Mouse (Mus musculus): ENCODE data around the gene BC049352. TPM values are rescaled to one million over a fixed set of nuclear protein-coding genes. Genes with fewer than 3 reads are reported as not detected.

Gene BC049352
- polyA plus RNA-seq, 1 experiment from 2014 or later, result not detected

DNA sequence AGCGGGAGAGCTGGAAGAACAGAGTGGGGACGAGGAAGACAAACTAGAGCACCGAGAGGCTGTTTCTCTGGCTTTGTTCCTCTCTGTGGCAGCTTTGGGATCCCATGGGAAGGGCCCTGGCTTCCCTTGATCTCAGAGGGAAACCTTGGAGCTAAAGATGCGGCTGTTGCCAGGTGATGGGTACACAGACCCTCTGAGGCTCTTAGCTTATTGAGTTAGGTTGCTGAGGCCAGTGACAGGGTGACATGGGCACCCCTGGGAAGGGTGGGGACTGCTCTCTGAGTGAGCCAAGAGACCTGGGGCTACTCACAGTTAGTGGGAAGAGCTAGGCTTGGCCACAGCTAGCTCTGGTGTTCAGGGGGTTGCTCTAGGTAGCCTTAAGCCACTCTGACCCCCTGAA is 13.7 kb downstream of the BC049352 start:
- Histone ChIP-seq H3K4me2 (no peak overlapping the region), H3K9ac (no peak overlapping the region), H3K27ac (ENCODE audit: poor library complexity, severe bottlenecking) (no peak overlapping the region), H3K4me3 (no peak overlapping the region), H3K9me3 (replicated peaks) (no peaks in the 10 kb centered on the region), H3K27me3 (replicated peaks) (0 out of 2 replicates have a peak, but pooled peaks cover 15% of the 10 kb centered on the region), H3K36me3 (no peaks in the 10 kb centered on the region), H3K4me1 (replicated peaks) (no peaks in the 10 kb centered on the region)
- WGBS, result 78% methylated on average over 4 of the region's 4 CpGs
- no peak for ATAC-seq (ENCODE audit: insufficient number of reproducible peaks, low FRiP score)

DNA sequence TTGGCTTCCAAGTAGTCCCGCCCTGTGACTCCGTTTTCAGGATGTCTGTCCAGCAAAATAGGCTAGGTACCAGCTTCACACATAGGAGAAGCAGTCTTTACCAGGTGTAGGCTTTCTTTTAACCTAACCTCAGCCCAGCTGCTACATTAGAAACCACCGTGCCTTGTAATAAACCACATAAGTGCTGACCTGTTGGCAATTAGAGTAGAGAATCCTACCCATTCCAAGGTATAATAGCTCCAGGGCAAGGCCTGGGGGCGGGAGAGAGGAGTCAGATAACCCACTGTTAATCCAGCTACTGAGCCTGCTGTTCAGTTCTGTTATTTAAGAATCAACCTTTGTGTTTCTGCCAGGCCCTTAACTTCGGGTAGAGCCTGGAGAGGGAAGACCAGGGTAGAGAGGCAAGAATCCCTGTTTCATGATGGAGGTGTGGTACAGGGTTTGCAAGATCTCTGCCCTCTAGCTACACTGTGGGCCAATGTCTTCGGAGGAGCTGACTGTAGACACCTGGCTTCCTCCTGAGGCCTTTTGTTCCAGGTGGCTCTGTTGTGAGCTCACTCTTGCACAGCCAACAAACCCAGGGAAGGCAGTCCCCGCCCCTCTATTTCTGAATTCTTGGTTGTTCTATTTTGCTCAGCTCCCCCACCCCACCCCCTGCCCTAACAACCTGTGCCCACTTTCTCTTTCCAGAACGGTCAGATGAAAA is 14.5 kb downstream of the BC049352 start:
- H3K4me2 ChIP-seq, result no peak overlapping the region
- H3K4me3 ChIP-seq, result no peak overlapping the region
- no peaks in the 10 kb centered on the region for H3K9me3 ChIP-seq (replicated peaks)
- H3K36me3 ChIP-seq, result no peaks in the 10 kb centered on the region
- no peak overlapping the region for H3K9ac ChIP-seq
- H3K4me1 ChIP-seq (replicated peaks), result no peaks in the 10 kb centered on the region
- no peak for ATAC-seq (ENCODE audit: insufficient number of reproducible peaks, low FRiP score)
- no peak overlapping the region for H3K27ac ChIP-seq (ENCODE audit: poor library complexity, severe bottlenecking)
- 71% methylated on average over 8 of the region's 8 CpGs for WGBS
- H3K27me3 ChIP-seq (replicated peaks), result 0 out of 2 replicates have a peak, but pooled peaks cover 15% of the 10 kb centered on the region

DNA sequence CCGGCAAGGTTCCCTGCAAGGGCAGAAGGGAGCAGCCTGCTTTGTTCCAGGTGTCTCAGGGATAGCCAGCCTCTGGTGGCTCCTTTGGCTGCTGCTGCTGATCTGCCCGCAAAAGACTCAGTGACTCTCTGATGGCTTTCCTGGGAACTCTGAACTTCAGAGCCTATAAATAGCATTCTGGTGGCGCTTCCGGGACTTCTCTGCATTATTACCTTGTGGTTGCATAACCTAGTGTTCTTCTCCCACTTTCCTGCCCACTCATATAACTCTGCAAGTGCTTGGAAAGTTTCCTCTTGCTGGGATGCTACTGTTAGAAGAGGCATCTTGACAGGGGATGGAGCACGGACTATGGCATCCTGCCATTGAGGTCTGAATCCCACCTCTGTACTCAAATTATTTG is 15.7 kb downstream of the BC049352 start:
- H3K9me3 ChIP-seq (replicated peaks), result no peaks in the 10 kb centered on the region
- no peak overlapping the region for H3K4me2 ChIP-seq
- no peak overlapping the region for H3K9ac ChIP-seq
- no peak overlapping the region for H3K4me3 ChIP-seq
- H3K4me1 ChIP-seq (replicated peaks), result no peaks in the 10 kb centered on the region
- H3K27me3 ChIP-seq (replicated peaks), result 0 out of 2 replicates have a peak, but pooled peaks cover 9% of the 10 kb centered on the region
- no peaks in the 10 kb centered on the region for H3K36me3 ChIP-seq
- no peak for ATAC-seq (ENCODE audit: insufficient number of reproducible peaks, low FRiP score)
- H3K27ac ChIP-seq (ENCODE audit: poor library complexity, severe bottlenecking), result no peak overlapping the region
- 62% methylated on average over 5 of the region's 5 CpGs for WGBS

DNA sequence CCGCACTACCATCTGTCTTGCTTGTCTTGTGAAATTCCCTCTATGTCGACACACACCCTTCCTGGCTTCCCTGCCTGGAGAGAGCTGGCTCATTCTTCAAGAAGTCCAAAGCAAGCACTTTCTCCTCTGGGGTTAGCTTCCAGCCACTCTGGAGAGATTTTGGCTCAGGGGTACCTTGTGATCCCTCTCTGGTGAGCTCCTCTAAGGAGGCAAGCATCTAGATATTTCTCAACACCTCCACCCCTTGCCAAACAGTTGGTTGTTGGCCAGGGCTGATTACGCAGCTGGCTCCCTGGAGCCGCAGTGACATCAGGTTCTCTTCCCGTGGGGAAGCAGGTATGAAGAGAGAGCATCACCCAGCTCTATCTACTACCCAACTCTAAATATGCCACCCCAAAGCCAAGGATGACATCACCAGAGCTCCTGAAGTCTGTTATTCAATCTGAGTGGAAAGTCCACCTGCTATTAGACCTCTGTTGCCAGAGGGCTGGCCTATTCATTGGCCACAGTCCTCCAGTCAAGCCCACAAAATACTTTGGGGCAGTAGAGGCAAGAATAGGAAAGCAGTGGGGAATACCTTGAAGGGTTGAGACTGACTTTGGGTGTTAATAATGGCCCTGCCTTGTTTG is 19.6 kb downstream of the BC049352 start:
- Histone ChIP-seq H3K4me3 (no peak overlapping the region), H3K27ac (ENCODE audit: poor library complexity, severe bottlenecking) (no peak overlapping the region), H3K4me2 (no peak overlapping the region), H3K9ac (no peak overlapping the region), H3K9me3 (replicated peaks) (no peaks in the 10 kb centered on the region), H3K27me3 (replicated peaks) (0 out of 2 replicates have a peak, but pooled peaks cover 6% of the 10 kb centered on the region), H3K36me3 (no peaks in the 10 kb centered on the region), H3K4me1 (replicated peaks) (no peaks in the 10 kb centered on the region)
- 73% methylated on average over 5 of the region's 5 CpGs for WGBS
- no peak for ATAC-seq (ENCODE audit: insufficient number of reproducible peaks, low FRiP score)

DNA sequence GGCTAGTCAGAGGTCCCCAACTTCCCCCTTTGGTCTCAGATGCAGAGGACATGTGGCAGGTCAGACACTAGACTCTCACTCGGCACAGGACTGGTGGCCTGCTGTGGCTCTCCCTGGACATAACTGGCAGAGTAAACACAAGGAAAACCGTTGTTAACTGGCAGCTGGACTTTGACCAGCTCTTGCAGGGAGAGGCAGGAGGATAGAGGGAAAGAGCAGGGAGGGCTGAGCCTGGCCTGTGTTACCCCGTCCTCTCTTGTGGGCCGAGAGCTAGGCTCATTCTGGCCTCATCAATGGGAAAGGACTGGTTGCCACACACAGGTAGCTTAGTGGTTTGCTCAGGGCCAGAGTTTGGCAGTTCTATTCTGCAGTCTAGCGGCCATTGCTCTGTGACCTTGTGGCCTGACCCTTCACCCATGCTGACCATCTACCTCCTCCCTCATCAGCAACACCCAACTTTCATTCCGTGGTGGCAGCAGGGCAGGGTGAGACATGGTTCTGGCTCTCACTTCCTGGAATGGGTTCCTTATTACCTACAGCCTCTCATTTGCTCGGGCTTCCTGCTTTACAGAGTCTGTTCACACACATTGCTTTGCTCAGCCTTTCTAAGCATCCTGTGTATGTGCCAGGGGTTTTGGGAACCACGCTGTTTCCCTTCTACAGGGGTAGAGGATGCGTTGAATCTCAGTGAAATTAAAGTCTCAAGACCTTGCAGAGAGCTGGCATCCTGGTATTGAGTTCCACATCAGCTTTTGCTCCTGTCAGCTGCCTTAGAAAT is 20.4 kb downstream of the BC049352 start:
- Histone ChIP-seq H3K27me3 (replicated peaks) (0 out of 2 replicates have a peak, but pooled peaks cover 7% of the 10 kb centered on the region), H3K9ac (no peak overlapping the region), H3K4me3 (no peak overlapping the region), H3K36me3 (no peaks in the 10 kb centered on the region), H3K4me1 (replicated peaks) (no peaks in the 10 kb centered on the region), H3K9me3 (replicated peaks) (no peaks in the 10 kb centered on the region), H3K27ac (ENCODE audit: poor library complexity, severe bottlenecking) (no peak overlapping the region), H3K4me2 (no peak overlapping the region)
- ATAC-seq (ENCODE audit: insufficient number of reproducible peaks, low FRiP score), result no peak
- WGBS, result 62% methylated on average over 9 of the region's 9 CpGs

DNA sequence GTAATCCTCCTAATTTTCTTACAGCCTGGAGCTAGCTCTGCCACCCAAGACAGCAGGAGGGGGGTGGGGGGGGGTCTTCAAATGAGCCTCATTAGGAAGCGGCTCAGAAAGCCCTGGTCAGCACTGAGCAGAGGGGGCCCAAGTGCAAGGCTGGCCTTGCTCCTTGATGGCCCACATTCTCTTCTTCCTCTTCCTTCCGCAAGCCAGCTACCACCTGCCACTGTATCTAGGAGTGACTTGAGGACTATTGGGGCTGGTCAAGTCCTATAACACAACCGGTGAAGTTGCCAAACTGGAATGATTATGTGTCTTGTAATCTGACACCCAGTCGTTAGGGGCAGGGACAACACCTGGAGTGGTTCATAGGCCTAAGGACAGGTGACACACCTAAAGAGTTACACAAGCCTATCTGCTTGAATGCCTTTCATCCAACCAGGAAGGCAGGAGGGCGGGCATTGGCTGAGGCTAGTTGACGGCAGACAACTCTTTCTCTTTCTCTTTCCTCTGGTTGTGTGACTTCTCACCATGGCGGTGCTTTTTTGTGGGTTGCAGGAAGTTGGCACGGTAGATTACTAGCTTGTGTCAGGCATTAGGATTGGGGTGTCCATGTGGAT is 22.1 kb downstream of the BC049352 start, which contains the start of gene Tmprss4:
Gene Tmprss4 (minus strand): TSS at position 296 of the 614 bp plus-strand sequence.
- Histone ChIP-seq H3K9me3 (replicated peaks) (no peaks in the 10 kb centered on the region), H3K36me3 (no peaks in the 10 kb centered on the region), H3K27ac (ENCODE audit: poor library complexity, severe bottlenecking) (no peak within 1 kb of the TSS), H3K4me3 (no peak within 1 kb of the TSS), H3K4me1 (replicated peaks) (no peaks in the 10 kb centered on the region), H3K27me3 (replicated peaks) (peaks cover 15% of the 10 kb centered on the region; the same call in 1 of the 2 replicates), H3K4me2 (no peak within 1 kb of the TSS), H3K9ac (no peak within 1 kb of the TSS)
- WGBS, result 69% methylated on average over 8 of the region's 8 CpGs
- no peak for ATAC-seq (ENCODE audit: insufficient number of reproducible peaks, low FRiP score)

DNA sequence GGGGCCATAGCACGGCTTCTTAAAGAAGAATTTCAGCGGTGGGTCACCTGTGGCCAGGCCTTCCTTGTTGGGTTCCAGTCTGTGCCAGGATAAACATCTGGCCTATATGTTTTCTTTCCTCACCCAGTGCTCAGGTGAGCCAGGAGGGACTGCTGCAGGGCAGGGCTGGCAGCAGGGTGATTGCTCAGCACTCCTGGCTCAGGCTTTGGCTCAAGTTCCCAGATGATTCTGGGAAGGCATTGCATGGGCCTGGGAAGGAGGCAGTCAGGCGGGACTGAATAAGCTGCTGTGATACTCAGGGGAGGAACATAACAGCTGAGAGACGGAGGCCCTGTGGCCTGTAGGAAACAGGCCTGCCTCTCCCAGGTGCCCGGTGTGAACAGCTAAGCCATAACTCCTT is 23.3 kb downstream of the BC049352 start:
- Histone ChIP-seq H3K9ac (no peak overlapping the region), H3K9me3 (replicated peaks) (no peaks in the 10 kb centered on the region), H3K4me3 (no peak overlapping the region), H3K4me1 (replicated peaks) (no peaks in the 10 kb centered on the region), H3K27ac (ENCODE audit: poor library complexity, severe bottlenecking) (no peak overlapping the region), H3K4me2 (no peak overlapping the region), H3K27me3 (replicated peaks) (peaks cover 12% of the 10 kb centered on the region; the same call in 1 of the 2 replicates), H3K36me3 (no peaks in the 10 kb centered on the region)
- 74% methylated on average over 5 of the region's 5 CpGs for WGBS
- no peak for ATAC-seq (ENCODE audit: insufficient number of reproducible peaks, low FRiP score)

DNA sequence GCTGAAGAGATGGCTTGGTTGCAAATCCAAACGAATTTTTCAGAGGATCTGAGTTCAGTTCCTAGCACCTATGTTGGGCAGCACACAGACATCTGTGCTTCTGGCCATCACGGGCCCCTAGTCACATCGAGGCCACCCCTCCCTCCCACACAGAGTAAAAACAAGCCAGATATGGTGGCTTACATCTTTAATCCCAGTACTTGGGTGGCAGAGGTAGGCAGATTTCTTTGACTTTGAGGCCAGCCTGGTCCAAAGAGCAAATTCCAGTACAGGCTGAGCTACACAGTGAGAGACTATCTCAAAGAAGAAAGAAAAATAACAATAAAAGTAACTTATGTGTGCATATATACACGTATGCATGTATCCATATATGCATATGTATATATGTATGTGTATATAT is 24.3 kb downstream of the BC049352 start:
- Histone ChIP-seq H3K4me1 (replicated peaks) (no peaks in the 10 kb centered on the region), H3K36me3 (no peaks in the 10 kb centered on the region), H3K4me2 (no peak overlapping the region), H3K27ac (ENCODE audit: poor library complexity, severe bottlenecking) (no peak overlapping the region), H3K27me3 (replicated peaks) (peaks cover 12% of the 10 kb centered on the region; the same call in 1 of the 2 replicates), H3K4me3 (no peak overlapping the region), H3K9ac (no peak overlapping the region), H3K9me3 (replicated peaks) (no peaks in the 10 kb centered on the region)
- 61% methylated on average over 4 of the region's 4 CpGs for WGBS
- ATAC-seq (ENCODE audit: insufficient number of reproducible peaks, low FRiP score), result no peak

DNA sequence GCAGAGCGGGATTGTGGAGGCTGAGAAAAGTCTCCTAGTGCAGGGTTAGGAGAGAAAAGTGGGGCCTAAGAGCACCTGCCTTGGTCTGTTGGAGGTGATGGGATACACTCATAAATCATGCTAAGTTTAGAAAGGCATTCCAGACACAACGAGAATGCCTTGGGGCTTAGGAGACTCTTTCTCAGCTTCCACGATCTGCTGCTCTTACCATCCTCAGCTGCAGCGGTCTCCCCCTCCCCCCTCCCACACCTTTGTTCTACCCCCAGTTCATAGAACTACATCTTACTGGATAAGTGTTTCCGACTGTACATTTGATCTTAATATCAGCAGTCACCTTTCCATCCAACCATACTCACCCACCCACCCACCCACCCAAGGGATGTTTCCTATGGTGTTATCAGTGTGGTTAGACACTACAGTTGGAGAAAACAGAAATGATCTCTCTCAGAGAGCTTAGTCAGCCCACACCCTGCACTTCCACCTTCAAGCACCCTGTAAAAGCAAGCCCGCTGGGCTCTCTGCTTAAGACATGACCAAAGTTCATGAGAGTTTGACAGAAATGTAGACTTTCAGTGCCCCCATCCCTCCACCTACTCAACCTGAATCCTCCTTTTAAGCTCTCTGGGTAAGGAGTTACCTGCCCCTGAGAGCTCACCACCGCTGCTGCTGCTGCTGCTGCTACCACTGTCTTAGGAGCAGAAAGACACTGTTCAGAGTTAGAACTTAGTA is 25.4 kb downstream of the BC049352 start:
- H3K9ac ChIP-seq, result no peak overlapping the region
- H3K4me3 ChIP-seq, result no peak overlapping the region
- no peaks in the 10 kb centered on the region for H3K9me3 ChIP-seq (replicated peaks)
- no peak overlapping the region for H3K27ac ChIP-seq (ENCODE audit: poor library complexity, severe bottlenecking)
- H3K27me3 ChIP-seq (replicated peaks), result peaks cover 12% of the 10 kb centered on the region; the same call in 1 of the 2 replicates
- WGBS, result 65% methylated on average over 7 of the region's 7 CpGs
- H3K4me1 ChIP-seq (replicated peaks), result no peaks in the 10 kb centered on the region
- ATAC-seq (ENCODE audit: insufficient number of reproducible peaks, low FRiP score), result no peak
- H3K4me2 ChIP-seq, result no peak overlapping the region
- no peaks in the 10 kb centered on the region for H3K36me3 ChIP-seq

DNA sequence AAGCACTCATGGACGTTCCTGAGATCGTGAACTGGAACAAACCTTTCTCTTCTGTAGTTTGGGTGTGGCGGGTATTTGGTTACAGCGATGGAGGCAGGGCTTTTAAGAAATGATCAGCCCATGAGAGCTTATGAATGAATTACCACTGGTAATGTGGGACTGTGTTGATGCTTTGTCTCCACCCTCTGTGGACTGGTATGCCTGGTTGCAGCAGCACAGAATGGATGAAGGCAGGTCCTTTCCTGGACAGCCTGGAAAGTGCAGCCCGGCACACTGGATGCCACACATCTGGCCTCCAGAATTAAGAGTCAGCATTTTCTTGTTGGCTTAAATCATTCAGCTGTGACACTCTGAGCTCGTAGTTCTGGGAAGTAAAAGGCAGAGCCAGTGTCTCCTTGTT is 30.2 kb downstream of the BC049352 start:
- Histone ChIP-seq H3K27ac (ENCODE audit: poor library complexity, severe bottlenecking) (no peak overlapping the region), H3K27me3 (replicated peaks) (peaks cover 16% of the 10 kb centered on the region; the same call in 1 of the 2 replicates), H3K9me3 (replicated peaks) (no peaks in the 10 kb centered on the region), H3K4me3 (no peak overlapping the region), H3K4me1 (replicated peaks) (no peaks in the 10 kb centered on the region), H3K36me3 (no peaks in the 10 kb centered on the region), H3K4me2 (no peak overlapping the region), H3K9ac (no peak overlapping the region)
- no peak for ATAC-seq (ENCODE audit: insufficient number of reproducible peaks, low FRiP score)
- WGBS, result 70% methylated on average over 6 of the region's 6 CpGs

Measured in heart, embryonic 12.5 days (tissue).